Mouse (Mus musculus) CD4-positive naive resting alpha-beta T cell, adult 57 days (primary cell): Measurements from ENCODE around the gene Vmn1r159. TPM values are rescaled to one million over a fixed set of nuclear protein-coding genes. Genes with fewer than 3 reads are reported as not detected.

Experiments
- total RNA-seq: library from RNA; stranded (reverse); gene quantifications from one replicate; pipeline ENCODE4 v1.2.4, GENCODE M21; 2023

Vmn1r159 gene
- total RNA-seq = not detected

GRCm38 (mm10) chr7:22843505-22843904, at the start of gene Vmn1r159:
Gene Vmn1r159, minus strand, starts transcription at chr7:22843605.

GRCm38 (mm10) chr7:22870924-22871323, 27.5 kb upstream of the Vmn1r159 start, which contains the start of gene Vmn1r160:
Gene Vmn1r160, plus strand, starts transcription at chr7:22871224.

Other genes starting within 250 kb of the Vmn1r159 start
- gene Vmn1r155, start 185.6 kb downstream of the Vmn1r159 start, total RNA-seq = not detected
- gene Gm8693, start 151.3 kb downstream of the Vmn1r159 start, total RNA-seq = not detected
- not detected for gene Gm4567, start 123.9 kb downstream of the Vmn1r159 start, total RNA-seq
- not detected for gene Vmn1r157, start 81.9 kb downstream of the Vmn1r159 start, total RNA-seq
- not detected for gene Vmn1r158, start 52.8 kb downstream of the Vmn1r159 start, total RNA-seq
- not detected for gene Vmn1r160, start 27.6 kb upstream of the Vmn1r159 start, total RNA-seq
- gene Gm4214, start 141.1 kb upstream of the Vmn1r159 start, total RNA-seq = not detected
- gene Gm4216, start 176.3 kb upstream of the Vmn1r159 start, total RNA-seq = not detected
- gene Vmn1r163, start 211.9 kb upstream of the Vmn1r159 start, total RNA-seq = not detected
- not detected for gene Gm8720, start 223.9 kb upstream of the Vmn1r159 start, total RNA-seq